Mouse (Mus musculus) ES-Bruce4 (cell line): ENCODE data around the gene Tom1.

Experiments used
- CTCF ChIP-seq: IDR thresholded peaks from one replicate; pipeline ENCODE4 v1.8.1; 2011; ENCODE audit warnings: low read depth, low read length
- EP300 ChIP-seq: IDR thresholded peaks from 2 replicates; pipeline ENCODE4 v1.6.1; 2011; ENCODE audit warnings: low read depth, low read length; ENCODE audit not compliant: insufficient read depth
- POLR2A ChIP-seq: IDR thresholded peaks from one replicate; pipeline ENCODE4 v1.8.1; 2011; ENCODE audit warnings: low read length; ENCODE audit not compliant: insufficient read depth

- TF ChIP-seq POLR2A (no peak), CTCF (no peak), EP300 (no peak)
Observed at GRCm38 (mm10) chr8:75082181-75082805, 48.8 kb downstream of the Tom1 start.
